Mouse (Mus musculus) megakaryocyte, adult 5-6 weeks (primary cell): ENCODE data around the gene Ptprs. TPM values are rescaled to one million over a fixed set of nuclear protein-coding genes. Genes with fewer than 3 reads are reported as not detected.

ENCODE experiments used
- ATAC-seq: 2 replicates; pipeline ENCODE4 v1.8.0; 2016; ENCODE audit warnings: mild to moderate bottlenecking, inconsistent platforms; ENCODE audit not compliant: poor library complexity, severe bottlenecking
- total RNA-seq, 2 experiments: library from RNA; stranded (forward) in 1 of 2; stranded (reverse) in 1 of 2; fragments of 153-499, 151-499 nt in 1 of 2; fragments of 221-1000, 200-1000 nt in 1 of 2; gene quantifications; 2 replicates each; pipeline versions ENCODE4 v1.2.3 to v1.2.4; 2015 to 2017

Ptprs gene
- total RNA-seq, 2 experiments from 2014 or later = 17.3 to 18.6 TPM

- ATAC-seq = no peak
Measured at GRCm38 (mm10) chr17:56427857-56428256, 48.4 kb downstream of the Ptprs start.

GRCm38 (mm10) chr17:56425941-56426340 is 50.3 kb downstream of the Ptprs start:
- no peak for ATAC-seq

- ATAC-seq = peak; percentile 90
Measured at GRCm38 (mm10) chr17:56425584-56425914, 50.7 kb downstream of the Ptprs start.

GRCm38 (mm10) chr17:56424726-56425583 is 51.3 kb downstream of the Ptprs start:
- no peak for ATAC-seq

GRCm38 (mm10) chr17:56420022-56420421 is 56.3 kb downstream of the Ptprs start:
- no peak for ATAC-seq

GRCm38 (mm10) chr17:56418304-56418703 is 58.0 kb downstream of the Ptprs start:
- ATAC-seq = no peak

GRCm38 (mm10) chr17:56414785-56415184 is 61.5 kb downstream of the Ptprs start:
- no peak for ATAC-seq

GRCm38 (mm10) chr17:56413113-56413512 is 63.2 kb downstream of the Ptprs start:
- no peak for ATAC-seq

- ATAC-seq = no peak
Measured at GRCm38 (mm10) chr17:56411437-56411836, 64.8 kb downstream of the Ptprs start.

- ATAC-seq = no peak
Measured at GRCm38 (mm10) chr17:56409759-56410158, 66.5 kb downstream of the Ptprs start.

- no peak for ATAC-seq
Measured at GRCm38 (mm10) chr17:56408965-56409625, 67.2 kb downstream of the Ptprs start.

GRCm38 (mm10) chr17:56407379-56407778 is 68.9 kb downstream of the Ptprs start:
- no peak for ATAC-seq

- no peak for ATAC-seq
Measured at GRCm38 (mm10) chr17:56406878-56407277, 69.4 kb downstream of the Ptprs start.

- ATAC-seq = peak; percentile 63
Measured at GRCm38 (mm10) chr17:56405856-56406840, 70.1 kb downstream of the Ptprs start.

- ATAC-seq = no peak
Measured at GRCm38 (mm10) chr17:56405341-56405740, 70.9 kb downstream of the Ptprs start.

- ATAC-seq = no peak
Measured at GRCm38 (mm10) chr17:56401051-56401521, 75.2 kb downstream of the Ptprs start.

- ATAC-seq = no peak
Measured at GRCm38 (mm10) chr17:56400221-56400620, 76.1 kb downstream of the Ptprs start.

- no peak for ATAC-seq
Measured at GRCm38 (mm10) chr17:56396051-56396450, 80.2 kb downstream of the Ptprs start.

GRCm38 (mm10) chr17:56393889-56394288 is 82.4 kb downstream of the Ptprs start:
- ATAC-seq = no peak

- no peak for ATAC-seq
Measured at GRCm38 (mm10) chr17:56393238-56393637, 83.0 kb downstream of the Ptprs start.

GRCm38 (mm10) chr17:56387612-56388011 is 88.7 kb downstream of the Ptprs start:
- no peak for ATAC-seq
